Mouse (Mus musculus) intestine, embryonic 16.5 days (tissue): Measurements from ENCODE around the gene Lcn4. TPM values are rescaled to one million over a fixed set of nuclear protein-coding genes. Genes with fewer than 3 reads are reported as not detected.
A peak's percentile ranks its signal among the peaks of the same experiment; 100 is the strongest.

Source experiments
- ATAC-seq: fragments of 200-750 bp; cut with Nextera tagmentation; 2 replicates; pipeline ENCODE4 v1.8.0; 2017; ENCODE audit warnings: moderate TSS enrichment, moderate library complexity
- H3K27ac ChIP-seq: fragments of 300-500 bp; sonication (generic); 2 replicates; pipeline ENCODE4 v1.5.1; 2014; ENCODE audit warnings: mild to moderate bottlenecking, low read length
- H3K27me3 ChIP-seq: fragments of 300-500 bp; sonication (generic); replicated peaks from 2 replicates; pipeline ENCODE4 v1.6.1; 2014; ENCODE audit warnings: low read length, control low read depth, mixed read lengths; ENCODE audit not compliant: control insufficient read depth, insufficient read depth
- H3K36me3 ChIP-seq: fragments of 300-500 bp; sonication (generic); 2 replicates; pipeline ENCODE4 v1.6.1; 2014; ENCODE audit warnings: low read length, control low read depth; ENCODE audit not compliant: control insufficient read depth, insufficient read depth
- H3K4me1 ChIP-seq: fragments of 300-500 bp; sonication (generic); 2 replicates; pipeline ENCODE4 v1.6.1; 2014; ENCODE audit warnings: low read length, control low read depth, mixed read lengths; ENCODE audit not compliant: control insufficient read depth, insufficient read depth
- H3K4me2 ChIP-seq: fragments of 300-500 bp; sonication (generic); 2 replicates; pipeline ENCODE4 v1.6.1; 2014; ENCODE audit warnings: low read depth, low read length, control low read depth
- H3K4me3 ChIP-seq: fragments of 300-500 bp; sonication (generic); 2 replicates; pipeline ENCODE4 v1.5.1; 2014; ENCODE audit warnings: mild to moderate bottlenecking, low read length
- H3K9ac ChIP-seq: fragments of 300-500 bp; sonication (generic); 2 replicates; pipeline ENCODE4 v1.6.1; 2014; ENCODE audit warnings: low read depth, low read length
- H3K9me3 ChIP-seq: fragments of 300-500 bp; sonication (generic); 2 replicates; pipeline ENCODE4 v1.6.1; 2016; ENCODE audit warnings: low read length, control low read depth; ENCODE audit not compliant: control insufficient read depth
- WGBS: fragments of 180-500 bp; shearing (Covaris S2); extraction: QIAGEN DNeasy Blood & Tissue Kit; methylation state at CpG from one replicate; pipeline ENCODE4 v1.1.7; 2014; 5-methylcytosine and 5-hydroxymethylcytosine counted together
- polyA plus RNA-seq: library from polyadenylated mRNA; unstranded; fragments of >200 nt; fragmentation: Nextera tagmentation; extraction: Ambion mirVana; gene quantifications from 2 replicates; pipeline ENCODE4 v1.2.1, GENCODE M21; 2015

The Lcn4 gene
- polyA plus RNA-seq, 1 experiment from 2014 or later, result not detected

DNA sequence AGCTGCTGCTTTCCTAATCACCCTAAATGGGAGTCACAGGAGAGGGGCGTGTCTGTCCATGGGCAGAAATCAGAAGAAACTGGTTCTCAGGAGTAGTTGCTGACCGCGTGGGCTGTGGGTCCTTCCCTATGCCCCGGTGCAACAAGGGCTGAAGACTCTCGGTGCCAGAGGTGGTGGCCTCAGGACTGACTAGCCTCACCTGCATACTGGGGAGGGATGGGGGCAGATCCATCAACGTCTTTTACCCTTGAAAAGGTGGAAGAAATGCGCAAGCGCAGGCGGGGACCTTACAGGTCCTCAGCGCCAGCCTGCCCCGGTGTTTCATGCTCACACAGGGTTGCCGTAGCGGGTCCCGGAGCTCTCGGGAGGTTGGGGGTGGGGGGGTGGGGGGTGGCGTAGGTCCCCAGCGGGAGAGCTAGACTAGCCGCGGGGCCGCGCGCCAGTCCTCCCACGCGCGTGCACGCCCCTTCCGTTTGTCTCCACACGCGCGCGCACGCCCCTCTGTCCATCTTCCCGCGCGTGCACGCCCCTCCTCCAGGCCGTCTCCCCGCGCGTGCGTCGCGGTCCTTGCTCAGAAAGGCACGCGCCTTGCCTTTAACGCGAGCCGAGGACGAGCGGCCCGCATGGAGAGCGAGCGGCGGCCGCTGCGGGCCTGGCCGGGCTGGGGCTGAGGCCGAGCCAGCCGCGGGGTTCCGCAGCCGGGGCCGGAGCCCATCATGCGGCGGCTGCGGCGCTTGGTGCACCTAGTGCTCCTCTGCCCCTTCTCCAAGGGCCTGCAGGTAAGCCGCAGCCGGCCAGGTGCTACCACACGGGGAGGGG, 43.0 kb downstream of the Lcn4 start, which contains the start of gene Fam69b:
Gene Fam69b, plus strand, starts transcription at position 537 of the 819 bp plus-strand sequence.
- Histone ChIP-seq H3K4me3 (peak within 1 kb of the TSS; percentile 75), H3K4me1 (peaks cover 30% of the 10 kb centered on the region), H3K9me3 (no peaks in the 10 kb centered on the region), H3K27me3 (no peaks in the 10 kb centered on the region), H3K36me3 (no peaks in the 10 kb centered on the region), H3K27ac (peak within 1 kb of the TSS; percentile 28; the same call in 1 of the 2 replicates), H3K9ac (peak within 1 kb of the TSS; percentile 93), H3K4me2 (peak within 1 kb of the TSS; percentile 95)
- under 1% methylated on average over 53 of the region's 70 CpGs for WGBS
- ATAC-seq, result peak; percentile 61

DNA sequence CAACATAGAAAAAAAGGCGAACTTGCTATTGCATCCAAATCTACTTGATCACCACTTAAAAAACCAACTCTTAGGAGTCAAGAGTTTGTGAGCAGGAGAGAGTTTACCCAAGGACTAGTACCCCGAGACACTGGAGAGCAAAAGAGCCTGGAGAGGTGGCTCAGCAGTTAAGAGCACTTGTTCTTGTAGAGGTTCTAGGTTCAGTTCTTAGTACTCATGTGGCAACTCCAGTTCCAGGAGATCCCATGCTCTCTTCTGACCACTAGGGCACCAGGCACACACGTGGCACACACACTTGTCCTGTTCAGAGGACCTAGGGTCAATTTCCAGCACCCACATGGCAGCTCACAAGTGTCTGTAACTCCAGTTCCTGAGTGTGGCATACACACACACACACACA, 45.0 kb downstream of the Lcn4 start:
- 71% methylated on average over 3 of the region's 3 CpGs for WGBS
- no peaks in the 10 kb centered on the region for H3K9me3 ChIP-seq
- H3K4me3 ChIP-seq, result no peak overlapping the region
- no peaks in the 10 kb centered on the region for H3K36me3 ChIP-seq
- H3K9ac ChIP-seq, result no peak overlapping the region
- peaks cover 36% of the 10 kb centered on the region for H3K4me1 ChIP-seq
- no peak overlapping the region for H3K4me2 ChIP-seq
- H3K27me3 ChIP-seq, result no peaks in the 10 kb centered on the region
- ATAC-seq, result no peak
- H3K27ac ChIP-seq, result no peak overlapping the region

DNA sequence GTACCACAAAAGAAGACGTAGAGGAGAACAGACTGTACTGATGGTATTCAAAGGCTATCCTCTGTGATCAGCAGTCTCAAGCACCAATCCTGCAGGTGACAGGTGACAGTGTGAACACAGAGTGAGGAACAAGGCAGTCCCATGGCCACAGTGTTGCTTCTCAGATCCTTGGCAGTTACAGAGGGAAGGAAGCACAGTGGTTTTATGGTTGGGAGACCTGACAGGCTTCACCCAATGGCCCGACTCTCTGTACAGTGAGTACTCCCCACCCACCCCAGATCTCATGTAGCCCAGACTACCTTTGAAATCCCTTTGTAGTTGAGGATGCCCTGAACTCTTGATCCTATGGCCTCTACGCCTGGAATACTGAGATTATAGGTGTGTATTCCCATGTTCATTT, 45.7 kb downstream of the Lcn4 start:
- no peak for ATAC-seq
- Histone ChIP-seq H3K4me1 (peaks cover 30% of the 10 kb centered on the region), H3K9me3 (no peaks in the 10 kb centered on the region), H3K27me3 (no peaks in the 10 kb centered on the region), H3K4me2 (no peak overlapping the region), H3K36me3 (no peaks in the 10 kb centered on the region), H3K27ac (no peak overlapping the region), H3K4me3 (no peak overlapping the region), H3K9ac (no peak overlapping the region)
- WGBS, result 81% methylated on average over 3 of the region's 3 CpGs

DNA sequence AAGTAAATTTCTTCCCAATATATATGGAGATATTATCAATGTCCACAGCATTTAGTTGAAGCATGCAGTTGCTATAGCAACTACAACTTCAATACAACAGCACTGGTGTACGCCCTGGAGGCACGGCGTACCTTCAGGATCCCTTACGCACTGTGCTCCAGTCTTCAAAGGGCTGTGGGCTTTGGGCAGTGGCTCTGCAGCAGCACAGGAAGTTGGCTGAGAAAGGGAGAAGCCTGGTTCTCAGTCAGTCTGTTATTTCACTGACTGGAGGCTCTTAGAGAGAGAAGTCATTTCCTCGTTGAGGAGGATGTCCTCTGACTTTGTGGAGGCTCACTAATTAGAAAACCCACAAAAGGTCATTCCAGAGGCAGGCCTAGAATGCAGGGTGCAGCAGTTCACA, 48.1 kb downstream of the Lcn4 start:
- no peak overlapping the region for H3K4me2 ChIP-seq
- no peaks in the 10 kb centered on the region for H3K27me3 ChIP-seq
- no peak for ATAC-seq
- no peak overlapping the region for H3K4me3 ChIP-seq
- no peak overlapping the region for H3K9ac ChIP-seq
- no peaks in the 10 kb centered on the region for H3K36me3 ChIP-seq
- WGBS, result 66% methylated on average over 5 of the region's 5 CpGs
- no peak overlapping the region for H3K27ac ChIP-seq
- peaks cover 11% of the 10 kb centered on the region for H3K4me1 ChIP-seq
- no peaks in the 10 kb centered on the region for H3K9me3 ChIP-seq

DNA sequence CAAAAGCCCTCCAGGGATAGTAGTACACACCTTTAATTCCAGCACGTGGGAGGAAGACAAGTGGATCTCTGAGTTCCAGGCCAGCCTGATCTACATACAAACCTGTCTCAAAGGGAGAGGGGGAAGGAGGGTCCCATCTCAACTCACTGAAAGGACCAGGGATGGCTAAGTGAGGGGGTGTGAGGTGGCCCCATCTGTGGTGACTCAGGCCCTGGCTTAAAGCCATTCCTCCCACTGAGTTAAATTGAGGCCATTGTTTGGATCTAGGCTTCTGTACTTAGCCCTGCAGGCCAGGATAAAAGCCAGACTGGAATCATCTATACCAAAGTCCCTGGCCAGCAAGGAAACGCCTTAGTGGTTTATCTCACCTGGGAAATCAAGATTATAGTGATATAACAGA, 49.8 kb downstream of the Lcn4 start:
- WGBS, result 38% methylated on average over 2 of the region's 2 CpGs
- Histone ChIP-seq H3K4me2 (no peak overlapping the region), H3K9me3 (no peaks in the 10 kb centered on the region), H3K27ac (no peak overlapping the region), H3K9ac (peak overlapping the region; percentile 33; the same call in 1 of the 2 replicates), H3K4me1 (peaks cover 6% of the 10 kb centered on the region; the same call in 1 of the 2 replicates), H3K4me3 (no peak overlapping the region), H3K36me3 (no peaks in the 10 kb centered on the region), H3K27me3 (no peaks in the 10 kb centered on the region)
- ATAC-seq, result peak; percentile 43

DNA sequence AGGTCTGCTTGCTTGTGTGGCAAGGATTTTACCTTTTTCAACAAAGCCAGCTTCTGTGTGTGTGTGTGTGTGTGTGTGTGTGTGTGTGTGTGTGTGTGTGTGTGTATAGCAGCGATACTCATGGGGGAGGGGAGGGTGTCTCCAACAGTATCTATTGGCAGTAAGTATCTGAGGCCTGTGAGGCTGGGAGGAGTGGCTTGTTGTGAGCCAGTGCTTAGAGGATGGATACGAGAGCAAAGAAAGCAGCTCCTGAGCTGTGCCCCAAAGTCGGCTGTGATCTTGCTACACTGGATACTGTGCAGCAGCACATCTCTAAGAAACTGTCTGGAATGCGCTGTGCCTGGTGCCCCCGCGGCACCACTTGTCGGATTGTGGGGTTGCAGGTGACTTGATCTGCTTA, 53.2 kb downstream of the Lcn4 start:
- no peak for ATAC-seq
- H3K4me3 ChIP-seq, result no peak overlapping the region
- 55% methylated on average over 7 of the region's 7 CpGs for WGBS

More for the DNA sequence above, 53.2 kb downstream of the Lcn4 start:
- H3K27ac ChIP-seq, result no peak overlapping the region
- H3K4me2 ChIP-seq, result no peak overlapping the region
- H3K9me3 ChIP-seq, result no peaks in the 10 kb centered on the region
- no peaks in the 10 kb centered on the region for H3K27me3 ChIP-seq
- H3K36me3 ChIP-seq, result no peaks in the 10 kb centered on the region
- no peak overlapping the region for H3K9ac ChIP-seq
- H3K4me1 ChIP-seq, result peaks cover 10% of the 10 kb centered on the region; the same call in 1 of the 2 replicates

Other genes with a start within 250 kb of the Lcn4 start
- 19.1 and 20.4 TPM in 2 replicates for gene Sec16a, start 226.1 kb downstream of the Lcn4 start, polyA plus RNA-seq
- 7.4 and 8.4 TPM in 2 replicates for gene Notch1, start 154.6 kb downstream of the Lcn4 start, polyA plus RNA-seq
- gene Egfl7, start 91.3 kb downstream of the Lcn4 start, polyA plus RNA-seq, result 110 and 118 TPM in 2 replicates
- not detected in 2 replicates for gene Gm20532, start 84.6 kb downstream of the Lcn4 start, polyA plus RNA-seq
- gene Agpat2, start 66.9 kb downstream of the Lcn4 start, polyA plus RNA-seq, result 113 and 116 TPM in 2 replicates
- 24.8 and 27.0 TPM in 2 replicates for gene Fam69b, start 42.8 kb downstream of the Lcn4 start, polyA plus RNA-seq
- 0.21 TPM in 1 of 2 replicates, not detected in the other for gene Abo, start 193.7 kb upstream of the Lcn4 start, polyA plus RNA-seq
- gene Surf6, start 231.6 kb upstream of the Lcn4 start, polyA plus RNA-seq, result 21.0 and 23.3 TPM in 2 replicates
- 36.1 and 39.4 TPM in 2 replicates for gene Med22, start 239.4 kb upstream of the Lcn4 start, polyA plus RNA-seq
- gene Rpl7a, start 239.5 kb upstream of the Lcn4 start, polyA plus RNA-seq, result 575 and 620 TPM in 2 replicates
- 41.9 and 45.9 TPM in 2 replicates for gene Surf2, start 245.1 kb upstream of the Lcn4 start, polyA plus RNA-seq
- 76.1 and 83.5 TPM in 2 replicates for gene Surf1, start 245.2 kb upstream of the Lcn4 start, polyA plus RNA-seq